Mouse (Mus musculus) embryonic facial prominence, embryonic 11.5 days (tissue): Measurements from ENCODE around the gene Rassf10. TPM values are rescaled to one million over a fixed set of nuclear protein-coding genes. Genes with fewer than 3 reads are reported as not detected.
A peak's percentile ranks its signal among the peaks of the same experiment; 100 is the strongest.

ENCODE experiments used
- ATAC-seq: fragments of 200-750 bp; cut with Nextera tagmentation; replicated peaks from 2 replicates; pipeline ENCODE4 v1.8.0; 2017; ENCODE audit warnings: low read depth; ENCODE audit not compliant: insufficient number of reproducible peaks, low FRiP score, low TSS enrichment
- DNase-seq: peaks from one replicate; pipeline ENCODE4 v3.0.0-alpha.2; 2015; ENCODE audit warnings: low spot score
- H3K27ac ChIP-seq: fragments of 300-500 bp; sonication (generic); replicated peaks from 2 replicates; pipeline ENCODE4 v1.5.1; 2014; ENCODE audit warnings: mild to moderate bottlenecking, low read depth, low read length, control low read depth
- H3K27me3 ChIP-seq: fragments of 300-500 bp; sonication (generic); 2 replicates; pipeline ENCODE4 v1.6.1; 2014; ENCODE audit warnings: mild to moderate bottlenecking, low read length, moderate library complexity, mixed read lengths; ENCODE audit not compliant: control insufficient read depth, insufficient read depth
- H3K36me3 ChIP-seq: fragments of 300-500 bp; sonication (generic); replicated peaks from 2 replicates; pipeline ENCODE4 v1.6.1; 2014; ENCODE audit warnings: low read depth, mild to moderate bottlenecking, low read length, moderate library complexity, mixed read lengths; ENCODE audit not compliant: control insufficient read depth, insufficient read depth
- H3K4me1 ChIP-seq: fragments of 300-500 bp; sonication (generic); 2 replicates; pipeline ENCODE4 v1.6.1; 2014; ENCODE audit warnings: low read length, mixed read lengths; ENCODE audit not compliant: control insufficient read depth, insufficient read depth
- H3K4me2 ChIP-seq: fragments of 300-500 bp; sonication (generic); 2 replicates; pipeline ENCODE4 v1.6.1; 2014; ENCODE audit warnings: low read depth, mild to moderate bottlenecking, control low read depth, low read length, moderate library complexity
- H3K4me3 ChIP-seq: fragments of 300-500 bp; sonication (generic); 2 replicates; pipeline ENCODE4 v1.5.1; 2014; ENCODE audit warnings: low read depth, low read length, control low read depth
- H3K9ac ChIP-seq: fragments of 300-500 bp; sonication (generic); replicated peaks from 2 replicates; pipeline ENCODE4 v1.6.1; 2014; ENCODE audit warnings: mild to moderate bottlenecking, control low read depth, low read length
- H3K9me3 ChIP-seq: fragments of 300-500 bp; sonication (generic); replicated peaks from 2 replicates; pipeline ENCODE4 v1.6.1; 2016; ENCODE audit warnings: mild to moderate bottlenecking, low read length, inconsistent platforms, mixed read lengths; ENCODE audit not compliant: control insufficient read depth
- WGBS: fragments of 180-500 bp; shearing (Covaris S2); extraction: QIAGEN DNeasy Blood & Tissue Kit; methylation state at CpG from one replicate; pipeline ENCODE4 v1.1.7; 2014; 5-methylcytosine and 5-hydroxymethylcytosine counted together
- polyA plus RNA-seq: library from polyadenylated mRNA; unstranded; fragments of >200 nt; fragmentation: Nextera tagmentation; extraction: Ambion mirVana; gene quantifications from 2 replicates; pipeline ENCODE4 v1.2.1, GENCODE M21; 2014

Gene Rassf10
- polyA plus RNA-seq, 1 experiment from 2014 or later, result 1.6 TPM

DNA sequence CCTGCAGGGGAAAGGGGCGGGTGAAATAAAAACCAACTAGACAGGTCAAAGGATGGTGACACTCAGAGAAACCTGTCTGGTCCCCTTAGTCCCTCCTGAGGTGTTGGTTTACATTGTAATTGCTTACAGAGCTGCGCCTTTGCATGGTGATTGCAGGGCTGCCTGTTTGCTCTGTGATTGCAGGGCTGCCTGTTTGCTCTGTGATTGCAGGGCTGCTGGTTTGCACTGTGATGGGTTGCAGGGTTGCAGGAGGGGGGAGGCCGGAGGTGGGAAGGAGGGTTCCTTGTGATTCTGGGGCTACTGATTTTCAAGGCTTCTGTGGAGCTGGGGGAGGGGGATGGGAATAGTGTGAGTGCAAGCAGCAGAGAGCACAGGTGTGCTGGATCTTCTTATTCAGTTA, 13.0 kb downstream of the Rassf10 start:
- 21% methylated on average over 3 of the region's 3 CpGs for WGBS
- Histone ChIP-seq H3K27me3 (no peaks in the 10 kb centered on the region), H3K36me3 (no peaks in the 10 kb centered on the region), H3K9me3 (no peaks in the 10 kb centered on the region), H3K9ac (no peak overlapping the region), H3K4me1 (no peaks in the 10 kb centered on the region), H3K4me2 (no peak overlapping the region), H3K4me3 (no peak overlapping the region), H3K27ac (no peak overlapping the region)
- ATAC-seq, result peak; percentile 62; the same call in 1 of the 2 replicates
- peak; percentile 59 for DNase-seq

DNA sequence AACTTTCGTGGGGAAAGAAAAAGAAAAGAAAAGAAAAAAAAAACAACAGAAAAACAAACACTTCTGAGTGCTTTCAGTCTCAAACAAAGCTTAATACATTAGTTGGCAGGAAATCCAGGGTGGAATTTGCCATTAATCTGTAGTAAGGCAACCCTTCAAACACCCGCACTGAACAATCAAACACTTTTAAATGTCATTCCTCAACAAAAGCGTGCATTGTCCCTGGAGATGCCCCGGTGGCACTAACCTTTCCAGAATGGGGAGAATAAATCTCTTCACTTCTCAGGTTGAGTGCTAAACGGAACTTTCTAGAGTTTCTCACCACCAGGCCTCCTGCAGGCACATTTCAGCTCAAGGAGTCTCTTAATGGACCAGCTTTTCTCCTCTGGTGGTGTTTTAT, 29.6 kb downstream of the Rassf10 start:
- Histone ChIP-seq H3K27ac (no peak overlapping the region), H3K36me3 (no peaks in the 10 kb centered on the region), H3K4me1 (no peaks in the 10 kb centered on the region), H3K9me3 (no peaks in the 10 kb centered on the region), H3K4me2 (no peak overlapping the region), H3K4me3 (no peak overlapping the region), H3K27me3 (no peaks in the 10 kb centered on the region), H3K9ac (no peak overlapping the region)
- WGBS, result 37% methylated on average over 5 of the region's 5 CpGs
- DNase-seq (no peak), ATAC-seq (no peak)

DNA sequence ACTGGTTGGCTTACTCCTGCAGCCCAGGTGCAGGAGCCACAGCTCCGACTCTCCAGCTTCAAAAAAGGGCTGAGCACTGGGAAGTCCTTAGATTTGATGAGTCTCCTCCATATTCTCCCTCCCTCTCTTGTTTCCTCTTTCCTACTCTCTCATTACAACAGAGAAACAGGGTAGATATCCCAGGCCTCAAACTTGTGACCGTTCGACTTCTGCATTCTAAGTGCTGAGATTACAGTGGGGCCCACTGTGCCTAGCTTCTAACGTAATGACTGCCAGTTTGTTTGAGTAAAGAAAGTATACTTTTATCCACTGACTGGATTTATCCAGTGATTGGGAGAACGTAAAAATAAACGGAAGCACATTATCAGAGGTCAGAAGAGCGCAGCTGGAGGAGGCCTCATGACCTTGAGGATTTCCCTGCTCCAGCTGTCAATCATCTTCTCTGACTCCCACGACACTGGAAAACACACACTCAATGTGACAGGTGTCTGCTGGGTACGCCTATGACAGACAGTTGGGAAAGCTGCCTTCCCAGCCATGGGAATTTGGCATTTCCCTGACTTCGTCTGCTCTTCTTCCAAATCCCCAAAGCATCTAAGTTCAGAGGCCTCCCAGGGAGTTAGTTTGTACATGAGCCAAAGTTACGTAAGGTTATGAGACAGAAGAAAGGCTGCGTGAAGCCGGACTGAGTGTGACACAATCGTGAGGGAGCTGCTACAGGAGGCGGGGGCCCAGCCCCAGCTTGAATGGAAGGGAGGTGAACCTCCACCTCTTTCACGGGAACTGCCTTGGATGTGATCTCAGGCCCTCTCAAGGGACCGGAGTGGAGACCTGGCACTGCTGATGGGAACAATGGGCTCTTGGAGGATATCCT, 31.2 kb downstream of the Rassf10 start:
- H3K27ac ChIP-seq, result no peak overlapping the region
- H3K36me3 ChIP-seq, result no peaks in the 10 kb centered on the region
- DNase-seq (no peak), ATAC-seq (no peak)
- H3K4me1 ChIP-seq, result no peaks in the 10 kb centered on the region
- no peaks in the 10 kb centered on the region for H3K9me3 ChIP-seq
- no peak overlapping the region for H3K4me3 ChIP-seq
- whole genome bisulfite sequencing, result 52% methylated on average over 17 of the region's 17 CpGs
- no peak overlapping the region for H3K4me2 ChIP-seq
- no peak overlapping the region for H3K9ac ChIP-seq
- no peaks in the 10 kb centered on the region for H3K27me3 ChIP-seq

DNA sequence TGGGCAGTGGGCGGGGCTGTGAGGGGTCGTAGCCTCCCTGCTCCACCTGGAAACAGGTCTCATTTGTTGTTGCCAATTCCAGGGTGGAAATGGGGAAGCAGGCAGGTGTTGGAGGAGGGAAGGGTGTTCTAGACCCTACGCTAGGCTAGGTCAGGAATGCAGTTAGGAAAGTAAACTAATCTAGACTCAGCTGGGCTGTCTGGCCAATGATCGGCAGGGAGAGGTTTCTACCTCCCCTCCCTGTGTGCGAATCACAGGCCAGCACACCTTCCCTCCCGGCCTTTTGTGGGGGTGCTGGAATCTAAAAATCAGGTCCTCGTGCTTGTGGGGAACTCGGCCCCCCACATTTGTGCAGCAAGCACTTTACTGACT, 31.8 kb downstream of the Rassf10 start:
- H3K27ac ChIP-seq, result no peak overlapping the region
- H3K36me3 ChIP-seq, result no peaks in the 10 kb centered on the region
- no peak overlapping the region for H3K4me3 ChIP-seq
- DNase-seq (no peak), ATAC-seq (no peak)
- no peaks in the 10 kb centered on the region for H3K4me1 ChIP-seq
- 60% methylated on average over 8 of the region's 8 CpGs for WGBS
- H3K27me3 ChIP-seq, result no peaks in the 10 kb centered on the region
- H3K9me3 ChIP-seq, result no peaks in the 10 kb centered on the region
- H3K9ac ChIP-seq, result no peak overlapping the region
- H3K4me2 ChIP-seq, result no peak overlapping the region

DNA sequence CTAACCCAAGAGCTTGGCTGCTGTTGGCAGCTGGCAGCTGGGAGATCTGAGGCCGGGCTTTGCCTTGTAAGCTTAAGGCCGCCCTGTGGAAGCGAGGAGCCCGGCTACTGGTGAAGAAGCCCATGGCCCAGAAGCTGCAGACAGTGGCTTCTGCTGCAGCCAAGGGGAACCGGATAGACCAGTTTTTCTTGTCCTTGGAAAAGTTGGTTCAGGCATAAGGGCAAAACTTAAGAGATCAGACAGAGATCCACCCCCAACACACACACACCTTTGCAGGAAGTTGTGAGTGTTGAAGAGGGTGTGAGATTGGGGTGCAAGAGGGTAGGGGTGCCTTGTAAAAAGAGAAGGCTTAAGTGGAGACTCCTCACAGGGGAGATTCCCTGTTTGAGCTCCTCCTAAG, 39.2 kb downstream of the Rassf10 start:
- Histone ChIP-seq H3K9ac (no peak overlapping the region), H3K4me2 (no peak overlapping the region), H3K4me3 (no peak overlapping the region), H3K36me3 (no peaks in the 10 kb centered on the region), H3K4me1 (no peaks in the 10 kb centered on the region), H3K27me3 (no peaks in the 10 kb centered on the region), H3K9me3 (no peaks in the 10 kb centered on the region), H3K27ac (no peak overlapping the region)
- ATAC-seq (no peak), DNase-seq (peak; percentile 24)
- WGBS, result 67% methylated on average over 5 of the region's 5 CpGs

DNA sequence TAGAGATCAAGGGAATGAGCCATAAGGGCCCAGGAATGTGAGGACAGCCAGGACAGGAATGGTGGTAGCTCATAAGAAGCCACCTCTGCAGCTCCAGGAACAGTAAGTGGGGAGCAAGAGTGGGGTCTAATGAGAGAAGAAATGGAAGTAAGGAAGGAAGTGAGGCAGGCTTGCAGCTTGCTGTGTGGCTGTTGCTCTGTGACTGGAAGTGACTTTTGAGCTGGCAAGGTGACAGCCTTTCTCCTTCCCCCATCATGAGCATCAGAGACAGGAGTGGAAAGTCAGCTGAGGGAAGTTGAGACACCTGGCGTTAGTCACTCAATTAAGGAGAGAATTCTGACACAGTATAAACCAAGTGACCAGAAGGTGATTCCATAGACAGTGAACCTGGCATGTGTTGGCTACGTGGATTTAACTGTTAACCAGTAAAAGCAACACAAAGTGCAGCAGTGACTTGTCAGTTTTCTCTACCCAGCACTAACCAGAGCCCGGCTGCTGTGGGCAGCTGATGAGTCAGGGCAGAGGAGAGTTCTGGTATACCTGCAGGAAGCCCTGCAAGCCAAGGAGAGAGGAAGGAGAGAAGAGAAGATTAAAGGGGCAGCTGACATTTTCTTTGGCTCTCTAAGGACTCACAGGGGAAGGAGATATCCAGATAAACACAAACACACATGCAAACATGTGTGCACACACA, 49.9 kb downstream of the Rassf10 start:
- no peaks in the 10 kb centered on the region for H3K4me1 ChIP-seq
- H3K9me3 ChIP-seq, result no peaks in the 10 kb centered on the region
- 85% methylated on average over 3 of the region's 3 CpGs for WGBS
- no peak overlapping the region for H3K27ac ChIP-seq
- DNase-seq (no peak), ATAC-seq (no peak)
- no peak overlapping the region for H3K4me2 ChIP-seq
- H3K4me3 ChIP-seq, result no peak overlapping the region
- H3K9ac ChIP-seq, result no peak overlapping the region
- H3K27me3 ChIP-seq, result no peaks in the 10 kb centered on the region
- H3K36me3 ChIP-seq, result no peaks in the 10 kb centered on the region

DNA sequence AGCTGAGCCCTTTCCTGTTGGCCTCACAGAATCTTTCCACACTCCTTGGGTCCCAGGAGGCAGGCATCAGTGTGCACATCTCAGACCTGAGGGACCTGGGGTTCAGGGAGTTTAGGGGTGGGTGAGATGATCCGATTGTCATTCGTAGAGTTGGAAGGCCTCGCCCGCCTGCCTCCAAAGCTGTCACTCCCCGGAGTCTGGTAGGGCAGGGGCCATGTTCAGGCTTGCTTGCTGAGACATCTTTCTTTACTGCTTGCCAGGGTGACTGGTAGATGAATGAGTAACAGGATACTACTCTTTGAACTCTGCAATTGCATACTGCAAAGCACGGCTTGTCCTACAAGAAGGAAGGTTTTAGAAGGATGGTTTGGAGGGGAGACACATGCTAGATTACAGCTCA, 52.0 kb downstream of the Rassf10 start:
- no peaks in the 10 kb centered on the region for H3K4me1 ChIP-seq
- 88% methylated on average over 6 of the region's 6 CpGs for WGBS
- DNase-seq (no peak), ATAC-seq (no peak)
- H3K4me3 ChIP-seq, result no peak overlapping the region
- H3K27me3 ChIP-seq, result no peaks in the 10 kb centered on the region
- no peak overlapping the region for H3K27ac ChIP-seq
- no peaks in the 10 kb centered on the region for H3K36me3 ChIP-seq
- H3K4me2 ChIP-seq, result no peak overlapping the region
- no peaks in the 10 kb centered on the region for H3K9me3 ChIP-seq
- no peak overlapping the region for H3K9ac ChIP-seq
